Mouse (Mus musculus) C2C12 (cell line): ENCODE data around the gene Palm2. TPM values are rescaled to one million over a fixed set of nuclear protein-coding genes. Genes with fewer than 3 reads are reported as not detected.
"Not testable (repeated sequence)": the region's sequence is repeated elsewhere in the genome, so short reads cannot be mapped to it uniquely, and the experiment has no call there.

ENCODE experiments used
- H3K27me3 ChIP-seq: one replicate; pipeline ENCODE4 v1.6.1; 2011; ENCODE audit not compliant: control insufficient read depth, insufficient read depth, insufficient read length
- H3K36me3 ChIP-seq: one replicate; pipeline ENCODE4 v1.6.1; 2011; ENCODE audit not compliant: control insufficient read depth, insufficient read depth
- H3K4me3 ChIP-seq: one replicate; pipeline ENCODE4 v1.5.1; 2011; ENCODE audit warnings: mild to moderate bottlenecking, control low read depth; ENCODE audit not compliant: poor library complexity, insufficient read depth, severe bottlenecking
- H3K79me2 ChIP-seq: one replicate; pipeline ENCODE4 v1.6.1; 2011; ENCODE audit not compliant: control insufficient read depth, insufficient read depth
- H3K79me3 ChIP-seq: one replicate; pipeline ENCODE4 v1.6.1; 2011; ENCODE audit warnings: low read depth, control low read depth
- H3ac ChIP-seq: one replicate; pipeline ENCODE3; 2011; ENCODE audit warnings: low read depth; ENCODE audit not compliant: control insufficient read depth, insufficient read length
- CEBPB ChIP-seq: IDR thresholded peaks from one replicate; pipeline ENCODE4 v1.6.1; 2011; ENCODE audit warnings: low read depth, mild to moderate bottlenecking, control low read depth, moderate library complexity
- CTCF ChIP-seq: IDR thresholded peaks from one replicate; pipeline ENCODE4 v1.5.1; 2011; ENCODE audit not compliant: control insufficient read depth, insufficient read depth, insufficient read length
- FOSL1 ChIP-seq: IDR thresholded peaks from one replicate; pipeline ENCODE4 v1.8.0; 2011; ENCODE audit warnings: mild to moderate bottlenecking, low read length; ENCODE audit not compliant: poor library complexity, insufficient read depth, severe bottlenecking
- MAX ChIP-seq: IDR thresholded peaks from one replicate; pipeline ENCODE4 v1.6.1; 2011; ENCODE audit warnings: mild to moderate bottlenecking, control low read depth
- MYOD1 ChIP-seq: IDR thresholded peaks from one replicate; pipeline ENCODE4 v1.6.1; 2011; ENCODE audit warnings: low read depth; ENCODE audit not compliant: control insufficient read depth, insufficient read length
- MYOG ChIP-seq: IDR thresholded peaks from one replicate; pipeline ENCODE4 v1.6.1; 2011; ENCODE audit not compliant: control insufficient read depth, insufficient read length; ENCODE audit errors: extremely low read depth
- USF1 ChIP-seq: IDR thresholded peaks from one replicate; pipeline ENCODE4 v1.6.1; 2011; ENCODE audit warnings: low read depth, mild to moderate bottlenecking, control low read depth, moderate library complexity
- long read RNA-seq, 2 experiments: library from polyadenylated mRNA; unstranded; transcript quantifications; one replicate each; pipeline ENCODE4 v2.0.0; 2019 to 2020
- polyA plus RNA-seq: library from polyadenylated mRNA; unstranded; fragments of >200 nt; fragmentation: generic; extraction: Trizol; gene quantifications from one replicate; pipeline ENCODE4 v1.2.1, GENCODE M21; 2012; ENCODE audit warnings: missing spikeins

Gene Palm2
- polyA plus RNA-seq: 6.7 TPM
- long read RNA-seq, experiment 1: 0 reads
- long read RNA-seq, experiment 2, transcript Palm2-201 (6 exons, 2,958 nt): major isoform, 8 of 9 reads
- long read RNA-seq, experiment 2, partial matches to known transcripts: 1 of 9 reads
- long read RNA-seq, experiment 2, other reads (novel, unspliced or antisense): 0 of 9 reads

- H3K79me3 ChIP-seq: no peaks in the 10 kb centered on the region
- H3ac ChIP-seq: peak within 1 kb of the TSS; percentile 63
- peaks cover 5% of the 10 kb centered on the region for H3K27me3 ChIP-seq
- H3K4me3 ChIP-seq: no peak within 1 kb of the TSS
- no peaks in the 10 kb centered on the region for H3K36me3 ChIP-seq
- no peak for TF ChIP-seq MAX
- TF ChIP-seq MYOD1: no peak
- TF ChIP-seq CTCF: no peak
- no peak for TF ChIP-seq CEBPB
- TF ChIP-seq FOSL1: no peak
- TF ChIP-seq MYOG: no peak
- H3K79me2 ChIP-seq: no peaks in the 10 kb centered on the region
Observed at GRCm38 (mm10) chr4:57433941-57434704, at the start of gene Palm2. Gene Palm2 (plus strand): TSS chr4:57434247.

- TF ChIP-seq USF1 (no peak), MAX (no peak), MYOG (no peak), MYOD1 (no peak), CTCF (no peak), CEBPB (no peak), FOSL1 (no peak)
- no peaks in the 10 kb centered on the region for H3K79me3 ChIP-seq
- H3K79me2 ChIP-seq: no peaks in the 10 kb centered on the region
- no peak overlapping the region for H3ac ChIP-seq
- no peaks in the 10 kb centered on the region for H3K27me3 ChIP-seq
- H3K36me3 ChIP-seq: no peaks in the 10 kb centered on the region
- H3K4me3 ChIP-seq: no peak overlapping the region
Observed at GRCm38 (mm10) chr4:57384355-57384754, 49.7 kb upstream of the Palm2 start.

GRCm38 (mm10) chr4:57391103-57391502, 42.9 kb upstream of the Palm2 start:
- Histone ChIP-seq H3K27me3 (no peaks in the 10 kb centered on the region), H3ac (no peak overlapping the region), H3K79me3 (no peaks in the 10 kb centered on the region), H3K79me2 (no peaks in the 10 kb centered on the region), H3K4me3 (no peak overlapping the region), H3K36me3 (no peaks in the 10 kb centered on the region)
- TF ChIP-seq MAX: no peak
- no peak for TF ChIP-seq MYOG
- no peak for TF ChIP-seq USF1
- TF ChIP-seq CEBPB: no peak
- TF ChIP-seq FOSL1: no peak
- TF ChIP-seq CTCF: no peak
- TF ChIP-seq MYOD1: no peak

- Histone ChIP-seq H3ac (no peak overlapping the region), H3K4me3 (no peak overlapping the region), H3K36me3 (no peaks in the 10 kb centered on the region), H3K27me3 (no peaks in the 10 kb centered on the region), H3K79me2 (no peaks in the 10 kb centered on the region), H3K79me3 (no peaks in the 10 kb centered on the region)
- TF ChIP-seq MAX (no peak), MYOG (no peak), MYOD1 (no peak), USF1 (no peak), CTCF (no peak), CEBPB (no peak), FOSL1 (no peak)
Observed at GRCm38 (mm10) chr4:57396414-57396813, 37.6 kb upstream of the Palm2 start.

- not testable (repeated sequence) for H3ac ChIP-seq, H3K79me3 ChIP-seq, H3K79me2 ChIP-seq, H3K4me3 ChIP-seq, H3K36me3 ChIP-seq
- H3K27me3 ChIP-seq: peaks cover 16% of the 10 kb centered on the region
Observed at GRCm38 (mm10) chr4:57412385-57412784, 21.7 kb upstream of the Palm2 start.

GRCm38 (mm10) chr4:57413016-57413415, 21.0 kb upstream of the Palm2 start:
- no peaks in the 10 kb centered on the region for H3K36me3 ChIP-seq
- no peaks in the 10 kb centered on the region for H3K79me2 ChIP-seq
- peaks cover 17% of the 10 kb centered on the region for H3K27me3 ChIP-seq
- H3ac ChIP-seq: no peak overlapping the region
- no peak overlapping the region for H3K4me3 ChIP-seq
- H3K79me3 ChIP-seq: no peaks in the 10 kb centered on the region
- TF ChIP-seq USF1: no peak
- no peak for TF ChIP-seq MYOD1
- TF ChIP-seq FOSL1: no peak
- no peak for TF ChIP-seq MYOG
- TF ChIP-seq MAX: no peak
- TF ChIP-seq CTCF: no peak
- no peak for TF ChIP-seq CEBPB

GRCm38 (mm10) chr4:57413670-57414069, 20.4 kb upstream of the Palm2 start:
- peaks cover 17% of the 10 kb centered on the region for H3K27me3 ChIP-seq
- H3K79me3 ChIP-seq, H3ac ChIP-seq, H3K36me3 ChIP-seq, H3K4me3 ChIP-seq, H3K79me2 ChIP-seq: not testable (repeated sequence)
